Mouse (Mus musculus) olfactory bulb, adult 2 months (tissue): Measurements from ENCODE around the gene Sall1. TPM values are rescaled to one million over a fixed set of nuclear protein-coding genes. Genes with fewer than 3 reads are reported as not detected.

Source experiments
- H3K27ac ChIP-seq: fragments of 200-500 bp; 2 replicates; pipeline ENCODE4 v1.5.1; 2012; ENCODE audit warnings: low read depth, low read length; ENCODE audit not compliant: insufficient read depth
- H3K4me1 ChIP-seq: fragments of 200-500 bp; 2 replicates; pipeline ENCODE4 v1.6.1; 2012; ENCODE audit warnings: low read length; ENCODE audit not compliant: control insufficient read depth, insufficient read depth
- H3K4me3 ChIP-seq: fragments of 200-500 bp; 2 replicates; pipeline ENCODE4 v1.5.1; 2012; ENCODE audit warnings: mild to moderate bottlenecking, low read depth, low read length, moderate library complexity; ENCODE audit not compliant: insufficient read depth
- CTCF ChIP-seq: fragments of 200-500 bp; IDR thresholded peaks from 2 replicates; pipeline ENCODE4 v1.5.1; 2012; ENCODE audit warnings: low read depth, mild to moderate bottlenecking, low read length, moderate library complexity; ENCODE audit not compliant: insufficient read depth
- POLR2A ChIP-seq: fragments of 200-500 bp; IDR thresholded peaks from 2 replicates; pipeline ENCODE4 v1.6.1; 2012; ENCODE audit warnings: mild to moderate bottlenecking, low read depth, low read length, moderate library complexity; ENCODE audit not compliant: insufficient read depth
- WGBS: fragments of 180-500 bp; shearing (Covaris S2); methylation state at CpG from one replicate; pipeline ENCODE4 v1.1.7; 2018; 5-methylcytosine and 5-hydroxymethylcytosine counted together
- polyA plus RNA-seq: library from polyadenylated mRNA; stranded (reverse); fragments of >200 nt; gene quantifications from 2 replicates; pipeline ENCODE4 v1.2.4, GENCODE M21; 2012; ENCODE audit warnings: low replicate concordance; ENCODE audit not compliant: missing spikeins, insufficient read depth, insufficient read length

The Sall1 gene
- not detected in 2 replicates for polyA plus RNA-seq

DNA sequence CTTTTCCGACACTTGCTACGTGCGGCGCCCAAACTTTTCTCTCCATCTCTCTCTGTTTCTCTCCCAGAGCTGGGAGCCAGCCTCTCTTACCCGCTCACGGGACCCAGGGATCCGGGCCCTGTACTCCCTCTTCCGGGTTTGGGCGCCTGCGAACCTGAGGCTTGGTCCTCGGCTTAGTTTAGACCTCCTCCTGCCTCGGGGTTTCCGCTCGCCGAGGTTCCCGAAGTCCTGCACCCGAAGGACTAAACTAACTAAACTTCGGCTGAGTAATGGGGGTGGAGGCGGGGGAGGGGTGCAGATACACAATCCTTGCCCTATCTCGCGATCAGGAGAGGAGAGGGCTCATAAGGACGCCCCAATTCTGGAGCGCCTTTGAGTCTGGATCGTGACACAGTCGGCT, at the start of gene Sall1:
Sall1 (minus strand) TSS at position 223 of the 400 bp plus-strand sequence.
- H3K4me1 ChIP-seq = peaks cover 22% of the 10 kb centered on the region
- peak within 1 kb of the TSS; percentile 100 for H3K4me3 ChIP-seq
- under 1% methylated on average over 25 of the region's 25 CpGs for WGBS
- peak within 1 kb of the TSS; percentile 97 for H3K27ac ChIP-seq
- TF ChIP-seq POLR2A = no peak
- TF ChIP-seq CTCF = no peak

DNA sequence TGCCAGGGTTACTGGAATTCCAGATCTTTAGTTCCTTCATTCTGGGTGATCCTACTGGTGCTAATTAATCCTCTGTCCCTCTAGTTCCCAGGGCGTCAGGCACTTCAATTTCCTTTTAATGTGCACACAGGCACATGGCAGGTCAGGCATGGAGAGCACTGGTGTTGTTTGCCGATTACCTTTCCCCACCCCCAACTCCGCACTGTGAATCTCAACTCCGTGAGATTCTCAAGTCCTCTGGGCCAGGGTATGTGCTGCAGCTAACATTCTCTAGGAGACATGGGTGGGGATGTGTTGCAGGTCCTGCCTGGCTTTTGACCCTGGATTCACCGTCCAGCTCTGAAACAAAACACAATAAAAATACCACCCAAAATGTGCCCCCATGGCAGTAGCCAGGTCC, 46.0 kb upstream of the Sall1 start:
- no peaks in the 10 kb centered on the region for H3K4me1 ChIP-seq
- 75% methylated on average over 5 of the region's 5 CpGs for WGBS
- TF ChIP-seq POLR2A = no peak
- TF ChIP-seq CTCF = no peak
- no peak overlapping the region for H3K27ac ChIP-seq
- H3K4me3 ChIP-seq = no peak overlapping the region

DNA sequence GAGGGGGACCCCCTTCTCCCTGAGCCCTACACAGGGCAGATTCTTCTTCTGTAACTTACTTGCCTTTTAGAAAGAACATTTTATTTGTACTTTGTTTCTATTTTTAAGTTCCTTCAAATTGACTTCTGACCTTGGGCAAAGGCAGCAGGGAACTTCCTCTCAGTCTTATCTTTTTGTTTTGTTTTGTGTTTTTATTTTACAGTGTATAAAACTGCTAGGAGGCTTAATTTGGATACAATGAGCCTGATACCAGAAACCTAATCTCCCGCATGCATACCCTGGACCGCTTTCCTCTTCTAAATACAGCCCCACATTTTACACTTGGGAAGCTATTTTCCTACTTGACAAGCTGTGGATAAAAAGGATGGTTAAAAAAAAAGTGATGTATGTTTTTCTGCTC, 35.2 kb upstream of the Sall1 start:
- TF ChIP-seq POLR2A (no peak), CTCF (no peak)
- Histone ChIP-seq H3K4me1 (peaks cover 4% of the 10 kb centered on the region), H3K27ac (no peak overlapping the region), H3K4me3 (no peak overlapping the region)
- WGBS = 85% methylated on average over 2 of the region's 2 CpGs

DNA sequence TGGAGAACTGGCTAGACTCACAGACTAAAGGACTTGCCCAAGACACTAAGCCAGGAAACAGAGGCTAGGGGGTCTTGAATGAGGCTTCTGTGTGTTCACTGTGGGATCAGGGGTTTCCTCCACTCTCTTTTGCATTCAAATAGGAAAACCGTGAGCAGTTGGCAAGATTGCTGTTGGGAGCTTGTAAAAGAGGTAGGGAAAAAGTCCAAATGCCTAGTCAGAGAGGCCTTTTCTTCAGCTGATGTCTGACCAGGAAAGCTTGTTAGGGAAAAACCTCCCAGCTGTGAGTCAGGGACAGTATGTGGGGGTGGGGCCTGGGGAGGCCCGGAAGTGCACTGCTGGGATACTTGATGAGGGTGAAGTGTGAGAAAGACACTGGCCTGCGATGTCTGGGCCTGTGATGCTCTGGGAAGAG, 29.0 kb upstream of the Sall1 start:
- Histone ChIP-seq H3K4me1 (peaks cover 11% of the 10 kb centered on the region), H3K27ac (no peak overlapping the region), H3K4me3 (no peak overlapping the region)
- 40% methylated on average over 3 of the region's 3 CpGs for WGBS
- no peak for TF ChIP-seq POLR2A

DNA sequence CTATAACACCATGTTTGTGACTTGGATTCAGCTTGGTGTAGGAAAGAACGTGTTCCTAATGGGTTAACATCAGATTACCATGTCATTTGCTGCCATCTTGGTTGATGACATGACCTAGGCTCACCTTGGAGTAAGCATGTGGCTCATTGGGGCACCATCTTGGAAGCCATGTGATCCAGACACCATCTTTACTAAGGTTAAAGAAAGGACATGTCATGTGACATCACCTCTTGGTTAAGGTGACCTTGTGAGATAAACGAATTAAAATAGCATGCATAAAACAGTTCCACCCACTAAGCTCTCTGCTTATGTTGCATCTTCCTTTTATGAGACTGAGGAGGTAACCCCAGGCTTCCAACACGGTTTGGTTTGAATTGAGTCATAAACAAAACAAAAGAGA, 23.5 kb upstream of the Sall1 start:
- H3K27ac ChIP-seq = no peak overlapping the region
- WGBS = 76% methylated on average over 3 of the region's 3 CpGs
- peaks cover 3% of the 10 kb centered on the region for H3K4me1 ChIP-seq
- H3K4me3 ChIP-seq = no peak overlapping the region
- no peak for TF ChIP-seq POLR2A

DNA sequence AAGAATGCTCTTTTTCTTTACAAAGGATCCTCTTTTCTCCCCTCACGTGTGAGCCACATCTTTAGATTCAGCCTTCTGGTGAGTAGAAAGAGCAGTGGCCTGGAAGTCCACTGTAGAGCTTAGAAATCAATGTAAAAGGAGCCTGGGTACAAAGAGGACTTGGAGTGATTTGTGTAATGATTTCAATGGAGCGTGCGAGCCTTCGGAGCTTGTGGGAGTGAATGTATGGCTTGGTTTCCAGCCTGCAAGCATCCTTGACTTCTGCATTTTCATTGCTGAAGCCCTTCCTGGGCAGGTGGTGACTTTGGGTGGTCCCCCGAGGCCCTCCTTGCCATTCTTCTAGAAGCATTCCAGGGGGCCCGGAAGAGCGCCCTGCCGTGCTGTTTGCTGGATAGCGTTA, 20.1 kb upstream of the Sall1 start:
- WGBS = 73% methylated on average over 9 of the region's 9 CpGs
- Histone ChIP-seq H3K27ac (no peak overlapping the region), H3K4me3 (no peak overlapping the region), H3K4me1 (peaks cover 6% of the 10 kb centered on the region)
- no peak for TF ChIP-seq POLR2A
- TF ChIP-seq CTCF = no peak

DNA sequence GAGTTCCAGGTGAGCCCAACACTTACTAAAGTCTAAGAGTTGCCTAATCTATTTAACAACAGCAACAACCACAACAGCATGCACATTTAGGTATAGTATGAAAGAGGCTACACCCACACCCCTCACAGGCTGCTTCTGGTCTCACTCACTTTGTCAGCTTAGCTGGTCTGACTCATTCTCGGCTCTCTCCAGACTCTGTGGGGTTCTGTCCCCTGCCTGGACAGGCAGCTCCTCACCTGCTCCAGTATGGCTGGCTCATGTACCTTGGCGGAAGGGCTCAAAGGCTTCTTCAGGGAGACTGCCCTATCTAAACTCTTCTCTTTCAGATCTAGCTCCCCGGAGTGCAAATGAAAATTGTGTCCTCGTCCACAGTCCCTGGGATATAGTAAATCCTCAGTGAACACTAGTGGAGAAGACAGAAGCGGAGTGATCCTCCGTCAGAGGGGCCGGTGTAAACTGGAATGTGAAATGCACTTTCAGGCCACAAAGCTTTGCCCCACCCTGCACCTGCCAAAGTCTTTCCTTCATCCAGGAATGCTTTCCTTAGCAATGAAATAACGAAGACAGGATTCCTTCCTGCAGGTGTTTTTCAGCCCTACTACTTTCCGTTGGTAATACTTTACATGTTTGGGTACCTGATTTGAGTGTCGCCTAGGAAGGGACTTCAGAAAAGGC, 19.5 kb upstream of the Sall1 start:
- WGBS = 92% methylated on average over 10 of the region's 10 CpGs
- Histone ChIP-seq H3K4me1 (peaks cover 8% of the 10 kb centered on the region), H3K4me3 (no peak overlapping the region), H3K27ac (no peak overlapping the region)
- no peak for TF ChIP-seq CTCF
- TF ChIP-seq POLR2A = no peak

DNA sequence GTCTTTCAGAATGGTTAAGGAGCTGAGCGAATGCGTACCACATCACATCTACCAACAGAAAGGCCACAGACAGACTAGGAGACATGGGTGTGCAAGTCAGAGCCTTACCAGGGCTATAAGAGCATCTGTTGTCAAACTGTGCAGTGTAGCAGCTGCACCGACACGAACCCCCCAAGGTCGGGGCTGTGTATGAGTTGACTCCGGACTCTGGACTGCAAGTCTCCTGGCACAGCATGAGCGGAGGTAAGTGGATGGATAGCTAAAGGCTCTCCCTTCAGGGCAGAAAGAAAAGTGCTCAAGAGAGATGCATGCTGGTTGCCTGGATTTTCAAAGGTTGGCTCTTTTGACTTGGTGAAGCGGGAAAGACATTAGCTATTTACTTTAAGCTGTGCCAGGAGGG, 16.8 kb upstream of the Sall1 start:
- TF ChIP-seq POLR2A = no peak
- no peak for TF ChIP-seq CTCF
- WGBS = 94% methylated on average over 8 of the region's 8 CpGs
- no peak overlapping the region for H3K4me3 ChIP-seq
- H3K4me1 ChIP-seq = peaks cover 8% of the 10 kb centered on the region
- no peak overlapping the region for H3K27ac ChIP-seq

DNA sequence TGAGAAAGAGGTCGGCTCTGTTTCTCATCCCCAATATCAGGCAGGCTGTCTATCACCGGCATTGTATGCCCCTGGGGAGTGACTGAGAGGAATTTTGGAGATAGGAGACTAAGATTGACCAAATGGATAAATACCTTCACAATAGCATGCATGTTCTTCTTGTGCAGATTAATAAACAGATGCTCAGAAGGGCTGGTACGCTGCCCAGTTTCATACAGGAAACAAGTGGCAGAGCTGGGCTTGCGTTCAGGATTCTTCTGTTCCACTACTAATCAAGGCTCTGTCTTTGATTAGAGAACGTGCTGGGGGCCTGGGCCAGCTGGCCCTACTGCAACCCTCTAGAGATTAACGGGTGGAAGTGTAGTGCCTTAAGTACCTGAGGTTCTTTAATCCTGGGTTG, 15.5 kb upstream of the Sall1 start:
- TF ChIP-seq CTCF (no peak), POLR2A (no peak)
- no peak overlapping the region for H3K4me3 ChIP-seq
- 61% methylated on average over 6 of the region's 6 CpGs for WGBS
- H3K4me1 ChIP-seq = peaks cover 8% of the 10 kb centered on the region
- H3K27ac ChIP-seq = no peak overlapping the region

DNA sequence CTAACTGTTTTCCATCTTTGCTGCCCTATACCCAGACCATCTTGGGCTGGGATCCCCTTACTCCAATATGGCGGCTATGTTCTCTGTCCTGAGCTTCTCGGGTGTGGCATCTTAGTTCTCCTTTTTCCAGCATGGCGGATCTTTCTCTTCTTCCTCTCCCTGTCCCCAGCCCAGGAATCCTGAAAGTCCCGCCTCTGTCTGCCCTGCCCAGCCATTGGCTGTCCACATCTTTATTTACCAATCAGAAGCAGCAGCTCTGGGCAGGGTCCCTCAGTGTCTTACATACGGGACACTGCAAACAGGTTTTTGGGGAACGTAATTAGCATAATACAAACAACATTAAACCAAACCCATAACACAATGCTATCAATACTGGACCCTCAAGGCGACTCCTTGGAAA, 8.9 kb upstream of the Sall1 start:
- no peak overlapping the region for H3K27ac ChIP-seq
- TF ChIP-seq POLR2A (no peak), CTCF (no peak)
- WGBS = 96% methylated on average over 7 of the region's 7 CpGs
- no peaks in the 10 kb centered on the region; the same call in 1 of the 2 replicates for H3K4me1 ChIP-seq
- H3K4me3 ChIP-seq = no peak overlapping the region
